Mouse (Mus musculus) forebrain, postnatal 0 days (tissue): ENCODE measurements at regions not wholly inside any gene's neighbourhood (a gene's known extent, or its start where the extent isn't known, plus 50 kb on each side); places are given as distances from the start of the nearest gene placed in this dataset.

Source experiments
- ATAC-seq: fragments of 200-750 bp; cut with Nextera tagmentation; 2 replicates; pipeline ENCODE4 v1.8.0; 2017; ENCODE audit warnings: mild to moderate bottlenecking, moderate library complexity
- DNase-seq: peaks from one replicate; pipeline ENCODE4 v3.0.0-alpha.2; 2015
- H3K27ac ChIP-seq: fragments of 300-500 bp; sonication (generic); 2 replicates; pipeline ENCODE4 v1.5.1; 2014; ENCODE audit warnings: low read depth, mild to moderate bottlenecking, antibody characterized with exemption, low read length, moderate library complexity, mixed read lengths
- H3K27me3 ChIP-seq: fragments of 300-500 bp; sonication (generic); 2 replicates; pipeline ENCODE4 v1.6.1; 2014; ENCODE audit warnings: mild to moderate bottlenecking, low read length, mixed read lengths; ENCODE audit not compliant: insufficient read depth
- H3K36me3 ChIP-seq: fragments of 300-500 bp; sonication (generic); 2 replicates; pipeline ENCODE4 v1.6.1; 2014; ENCODE audit warnings: mild to moderate bottlenecking, moderate library complexity; ENCODE audit not compliant: insufficient read depth
- H3K4me1 ChIP-seq: fragments of 300-500 bp; sonication (generic); 2 replicates; pipeline ENCODE4 v1.6.1; 2014; ENCODE audit warnings: antibody characterized with exemption; ENCODE audit not compliant: insufficient read depth
- H3K4me2 ChIP-seq: fragments of 300-500 bp; sonication (generic); 2 replicates; pipeline ENCODE4 v1.6.1; 2014; ENCODE audit warnings: low read depth, mild to moderate bottlenecking, moderate library complexity
- H3K4me3 ChIP-seq: fragments of 300-500 bp; sonication (generic); 2 replicates; pipeline ENCODE4 v1.5.1; 2014; ENCODE audit warnings: low read depth, low read length, mixed read lengths
- H3K9ac ChIP-seq: fragments of 300-500 bp; sonication (generic); 2 replicates; pipeline ENCODE4 v1.6.1; 2014; ENCODE audit warnings: mild to moderate bottlenecking
- H3K9me3 ChIP-seq: fragments of 300-500 bp; sonication (generic); 2 replicates; pipeline ENCODE4 v1.6.1; 2016; ENCODE audit warnings: low read length
- CTCF ChIP-seq: sonication (generic); IDR thresholded peaks from 2 replicates; pipeline ENCODE4 v1.5.1; 2016; ENCODE audit warnings: antibody characterized with exemption, control low read depth, low read depth
- WGBS: fragments of 180-500 bp; shearing (Covaris S2); extraction: QIAGEN DNeasy Blood & Tissue Kit; methylation state at CpG from one replicate; pipeline ENCODE4 v1.1.7; 2014; 5-methylcytosine and 5-hydroxymethylcytosine counted together

DNA sequence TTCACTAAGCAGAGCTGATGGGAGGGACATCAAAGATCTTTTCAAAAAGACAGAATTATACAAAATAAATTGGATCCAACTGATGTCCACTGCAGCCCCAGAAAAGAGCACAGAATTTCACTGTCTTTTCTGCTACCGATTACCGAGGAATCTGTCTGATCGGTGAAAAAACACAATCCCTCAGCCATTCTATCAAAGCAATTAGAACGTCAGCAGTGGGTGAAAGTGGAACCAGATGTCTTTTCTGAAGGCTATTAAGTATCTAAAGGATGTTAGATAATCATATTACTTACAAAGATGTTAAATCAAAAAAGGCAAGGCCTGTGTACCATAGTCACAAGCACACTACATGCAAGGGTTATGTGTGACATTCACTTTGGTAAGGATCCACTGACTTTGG lies 315.2 kb downstream of the Dcdc2c start:
- ATAC-seq (no peak), DNase-seq (no peak)
- H3K4me2 ChIP-seq = no peak overlapping the region
- no peak overlapping the region for H3K9ac ChIP-seq
- H3K4me3 ChIP-seq = no peak overlapping the region
- H3K9me3 ChIP-seq = no peaks in the 10 kb centered on the region
- no peak overlapping the region for H3K27ac ChIP-seq
- WGBS = 51% methylated on average over 4 of the region's 4 CpGs
- H3K4me1 ChIP-seq = no peaks in the 10 kb centered on the region
- H3K36me3 ChIP-seq = no peaks in the 10 kb centered on the region
- H3K27me3 ChIP-seq = no peaks in the 10 kb centered on the region
- TF ChIP-seq CTCF = no peak

- H3K4me2 ChIP-seq = no peak overlapping the region
- no peaks in the 10 kb centered on the region for H3K36me3 ChIP-seq
- no peak for TF ChIP-seq CTCF
- H3K9ac ChIP-seq = no peak overlapping the region
- no peaks in the 10 kb centered on the region for H3K9me3 ChIP-seq
- H3K4me1 ChIP-seq = no peaks in the 10 kb centered on the region
- H3K4me3 ChIP-seq = no peak overlapping the region
- H3K27me3 ChIP-seq = no peaks in the 10 kb centered on the region
- peak; percentile 27; the same call in 1 of the 2 replicates for ATAC-seq
- 46% methylated on average over 1 of the region's 1 CpGs for WGBS
- DNase-seq = no peak
- H3K27ac ChIP-seq = no peak overlapping the region
These were observed 349.4 kb downstream of the Dcdc2c start for GRCm38 (mm10) chr12:28202847-28203246.

DNA sequence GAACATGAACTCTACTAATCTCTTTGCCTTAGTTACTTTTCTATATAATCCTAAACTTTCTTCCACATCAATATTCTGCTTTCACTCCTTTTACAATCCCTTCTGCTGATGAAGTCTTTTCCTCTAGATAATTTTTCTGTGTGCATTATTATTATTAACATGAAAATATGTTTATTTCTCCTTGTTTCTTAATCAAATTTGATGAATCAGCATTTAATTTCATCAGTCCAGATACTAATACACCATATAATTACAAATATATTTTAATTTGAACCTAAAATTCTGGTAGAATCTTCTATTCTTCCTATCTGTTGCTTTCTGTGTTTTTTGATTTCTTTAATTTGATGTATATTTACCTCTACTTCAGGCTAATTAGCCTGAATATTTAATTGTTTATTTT lies 365.5 kb downstream of the Dcdc2c start:
- no peak for ATAC-seq
- Histone ChIP-seq H3K27ac (no peak overlapping the region), H3K9ac (no peak overlapping the region)

DNA sequence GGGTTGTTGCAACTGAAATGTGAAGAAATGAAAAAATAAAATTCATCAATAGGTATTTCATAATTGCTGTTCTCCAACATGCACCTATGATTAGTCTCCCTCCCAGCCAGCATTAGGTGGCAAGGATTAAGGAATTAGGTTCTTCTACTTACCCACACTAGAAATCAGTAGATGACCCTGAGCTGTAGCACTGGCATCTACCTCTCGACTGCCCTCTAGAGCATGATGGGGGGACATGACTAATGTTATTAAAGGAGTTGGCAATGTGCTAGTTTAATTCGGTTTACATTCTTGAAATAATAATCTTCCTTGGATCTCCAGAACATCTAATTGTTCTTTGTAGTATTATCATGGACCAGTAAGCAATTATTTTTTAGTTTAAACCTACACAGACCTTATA lies 370.9 kb downstream of the Dcdc2c start:
- Histone ChIP-seq H3K36me3 (no peaks in the 10 kb centered on the region), H3K27me3 (no peaks in the 10 kb centered on the region), H3K4me3 (no peak overlapping the region), H3K4me2 (no peak overlapping the region), H3K27ac (no peak overlapping the region), H3K4me1 (no peaks in the 10 kb centered on the region), H3K9me3 (no peaks in the 10 kb centered on the region), H3K9ac (no peak overlapping the region)
- DNase-seq (no peak), ATAC-seq (no peak)
- WGBS = 64% methylated on average over 2 of the region's 2 CpGs
- no peak for TF ChIP-seq CTCF

More for the DNA sequence above, 365.5 kb downstream of the Dcdc2c start:
- Histone ChIP-seq H3K9me3 (0 out of 2 replicates have a peak, but pooled peaks cover 5% of the 10 kb centered on the region), H3K4me3 (no peak overlapping the region), H3K36me3 (no peaks in the 10 kb centered on the region), H3K27me3 (no peaks in the 10 kb centered on the region), H3K4me2 (no peak overlapping the region), H3K4me1 (no peaks in the 10 kb centered on the region)
- DNase-seq = no peak
- no peak for TF ChIP-seq CTCF

GRCm38 (mm10) chr12:28176016-28176415 lies 376.2 kb downstream of the Dcdc2c start:
- H3K27me3 ChIP-seq = no peaks in the 10 kb centered on the region
- no peak overlapping the region for H3K4me3 ChIP-seq
- H3K27ac ChIP-seq = no peak overlapping the region
- H3K9me3 ChIP-seq = no peaks in the 10 kb centered on the region
- no peaks in the 10 kb centered on the region for H3K36me3 ChIP-seq
- no peak for TF ChIP-seq CTCF
- H3K4me1 ChIP-seq = no peaks in the 10 kb centered on the region
- 72% methylated on average over 3 of the region's 3 CpGs for WGBS
- DNase-seq (no peak), ATAC-seq (no peak)
- no peak overlapping the region for H3K4me2 ChIP-seq
- no peak overlapping the region for H3K9ac ChIP-seq

- no peaks in the 10 kb centered on the region for H3K9me3 ChIP-seq
- H3K9ac ChIP-seq = no peak overlapping the region
- DNase-seq (no peak), ATAC-seq (no peak)
- no peaks in the 10 kb centered on the region for H3K4me1 ChIP-seq
- H3K4me2 ChIP-seq = no peak overlapping the region
- no peaks in the 10 kb centered on the region for H3K27me3 ChIP-seq
- H3K4me3 ChIP-seq = no peak overlapping the region
- no peaks in the 10 kb centered on the region for H3K36me3 ChIP-seq
- H3K27ac ChIP-seq = no peak overlapping the region
- TF ChIP-seq CTCF = no peak
These were observed 378.1 kb downstream of the Dcdc2c start for GRCm38 (mm10) chr12:28174078-28174477.

- 48% methylated on average over 1 of the region's 1 CpGs for WGBS
- Histone ChIP-seq H3K4me1 (no peaks in the 10 kb centered on the region), H3K27ac (no peak overlapping the region), H3K4me3 (no peak overlapping the region), H3K36me3 (no peaks in the 10 kb centered on the region), H3K9ac (no peak overlapping the region), H3K4me2 (no peak overlapping the region), H3K27me3 (no peaks in the 10 kb centered on the region), H3K9me3 (no peaks in the 10 kb centered on the region)
- no peak for DNase-seq
- TF ChIP-seq CTCF = no peak
- no peak for ATAC-seq
These were observed 393.4 kb downstream of the Dcdc2c start for GRCm38 (mm10) chr12:28158786-28159185.

DNA sequence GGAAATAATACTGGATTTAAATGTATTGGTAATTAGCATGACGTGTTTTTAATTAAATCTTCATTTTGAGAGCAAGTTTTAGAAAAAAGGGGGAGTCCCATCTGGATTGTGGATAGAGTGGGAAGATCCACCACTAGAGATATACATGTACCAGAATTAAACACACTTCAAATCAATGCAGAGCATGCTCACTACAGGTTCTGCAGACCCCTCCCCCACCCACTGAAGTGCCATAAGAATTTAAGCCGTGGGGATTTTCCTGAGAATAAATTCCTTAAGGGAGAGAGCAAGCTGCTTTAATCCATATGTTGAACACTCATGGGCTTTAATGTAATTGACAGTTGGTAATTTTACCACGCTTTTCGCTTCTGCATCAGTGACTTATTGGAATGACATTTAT lies 401.4 kb downstream of the Dcdc2c start:
- WGBS = 49% methylated on average over 4 of the region's 4 CpGs
- peak; percentile 46 for DNase-seq
- H3K27ac ChIP-seq = no peak overlapping the region

More for the DNA sequence above, 401.4 kb downstream of the Dcdc2c start:
- peak; percentile 25; the same call in 1 of the 2 replicates for ATAC-seq
- no peaks in the 10 kb centered on the region for H3K9me3 ChIP-seq
- no peaks in the 10 kb centered on the region for H3K4me1 ChIP-seq
- H3K4me2 ChIP-seq = no peak overlapping the region
- no peak for TF ChIP-seq CTCF
- H3K4me3 ChIP-seq = no peak overlapping the region
- H3K9ac ChIP-seq = no peak overlapping the region
- no peaks in the 10 kb centered on the region for H3K36me3 ChIP-seq
- no peaks in the 10 kb centered on the region for H3K27me3 ChIP-seq
